Mouse (Mus musculus) intestine, embryonic 14.5 days (tissue): ENCODE measurements at regions not wholly inside any gene's neighbourhood (a gene's known extent, or its start where the extent isn't known, plus 50 kb on each side); places are given as distances from the start of the nearest gene placed in this dataset.
A peak's percentile ranks its signal among the peaks of the same experiment; 100 is the strongest.

ENCODE experiments used
- ATAC-seq: fragments of 200-750 bp; cut with Nextera tagmentation; replicated peaks from 2 replicates; pipeline ENCODE4 v1.8.0; 2017; ENCODE audit warnings: low read depth, moderate number of reproducible peaks, moderate TSS enrichment, moderate library complexity; ENCODE audit not compliant: low FRiP score, low TSS enrichment
- DNase-seq: peaks from one replicate; pipeline ENCODE4 v3.0.0-alpha.2; 2018; ENCODE audit warnings: low spot score
- H3K27ac ChIP-seq: fragments of 300-500 bp; sonication (generic); 2 replicates; pipeline ENCODE4 v1.5.1; 2014; ENCODE audit warnings: low read depth, mild to moderate bottlenecking, control low read depth
- H3K27me3 ChIP-seq: fragments of 300-500 bp; sonication (generic); replicated peaks from 2 replicates; pipeline ENCODE4 v1.6.1; 2014; ENCODE audit warnings: low read length, control low read depth; ENCODE audit not compliant: control insufficient read depth, insufficient read depth
- H3K36me3 ChIP-seq: fragments of 300-500 bp; sonication (generic); 2 replicates; pipeline ENCODE4 v1.6.1; 2014; ENCODE audit warnings: low read length, control low read depth; ENCODE audit not compliant: control insufficient read depth, insufficient read depth
- H3K4me1 ChIP-seq: fragments of 300-500 bp; sonication (generic); replicated peaks from 2 replicates; pipeline ENCODE4 v1.6.1; 2014; ENCODE audit warnings: low read length, control low read depth, mixed read lengths; ENCODE audit not compliant: control insufficient read depth, insufficient read depth
- H3K4me2 ChIP-seq: fragments of 300-500 bp; sonication (generic); 2 replicates; pipeline ENCODE4 v1.6.1; 2014; ENCODE audit warnings: low read length
- H3K4me3 ChIP-seq: fragments of 300-500 bp; sonication (generic); 2 replicates; pipeline ENCODE4 v1.5.1; 2014; ENCODE audit warnings: low read depth, low read length, control low read depth, mixed read lengths
- H3K9ac ChIP-seq: fragments of 300-500 bp; sonication (generic); 2 replicates; pipeline ENCODE4 v1.6.1; 2014; ENCODE audit warnings: mild to moderate bottlenecking, low read length
- H3K9me3 ChIP-seq: fragments of 300-500 bp; sonication (generic); 2 replicates; pipeline ENCODE4 v1.6.1; 2016; ENCODE audit warnings: low read length, control low read depth; ENCODE audit not compliant: control insufficient read depth
- WGBS: fragments of 180-500 bp; shearing (Covaris S2); extraction: QIAGEN DNeasy Blood & Tissue Kit; methylation state at CpG from one replicate; pipeline ENCODE4 v1.1.7; 2014; 5-methylcytosine and 5-hydroxymethylcytosine counted together

- 79% methylated on average over 4 of the region's 4 CpGs for WGBS
- Histone ChIP-seq H3K4me2 (no peak overlapping the region), H3K9ac (no peak overlapping the region)
Measured at GRCm38 (mm10) chr12:50261072-50261471, 387.8 kb downstream of the Prkd1 start.

GRCm38 (mm10) chr12:50273239-50273880, 375.5 kb downstream of the Prkd1 start:
- no peaks in the 10 kb centered on the region for H3K36me3 ChIP-seq
- H3K4me2 ChIP-seq, result no peak overlapping the region
- ATAC-seq (peak; percentile 95), DNase-seq (peak; percentile 63)
- no peaks in the 10 kb centered on the region for H3K4me1 ChIP-seq
- H3K27ac ChIP-seq, result no peak overlapping the region
- no peak overlapping the region for H3K9ac ChIP-seq
- WGBS, result 61% methylated on average over 2 of the region's 2 CpGs
- H3K4me3 ChIP-seq, result no peak overlapping the region
- H3K9me3 ChIP-seq, result no peaks in the 10 kb centered on the region
- no peaks in the 10 kb centered on the region for H3K27me3 ChIP-seq

More at GRCm38 (mm10) chr12:50261072-50261471, 387.8 kb downstream of the Prkd1 start:
- Histone ChIP-seq H3K9me3 (no peaks in the 10 kb centered on the region), H3K27ac (no peak overlapping the region), H3K36me3 (no peaks in the 10 kb centered on the region), H3K27me3 (no peaks in the 10 kb centered on the region), H3K4me1 (no peaks in the 10 kb centered on the region), H3K4me3 (no peak overlapping the region)
- DNase-seq (no peak), ATAC-seq (no peak)

- Histone ChIP-seq H3K9me3 (no peaks in the 10 kb centered on the region), H3K27ac (no peak overlapping the region), H3K4me2 (no peak overlapping the region), H3K36me3 (no peaks in the 10 kb centered on the region), H3K27me3 (no peaks in the 10 kb centered on the region), H3K4me3 (no peak overlapping the region), H3K4me1 (no peaks in the 10 kb centered on the region), H3K9ac (no peak overlapping the region)
- WGBS, result 67% methylated on average over 1 of the region's 1 CpGs
- ATAC-seq, result no peak
- DNase-seq, result no peak
Measured at GRCm38 (mm10) chr12:50281615-50282014, 367.3 kb downstream of the Prkd1 start.
